Mouse (Mus musculus) right cerebral cortex, postnatal 4 days (tissue): ENCODE measurements around the gene Tlr5.

Experiments
- DNase-seq: peaks from one replicate; pipeline ENCODE4 v3.0.0-alpha.2; 2022

The Tlr5 gene

DNA sequence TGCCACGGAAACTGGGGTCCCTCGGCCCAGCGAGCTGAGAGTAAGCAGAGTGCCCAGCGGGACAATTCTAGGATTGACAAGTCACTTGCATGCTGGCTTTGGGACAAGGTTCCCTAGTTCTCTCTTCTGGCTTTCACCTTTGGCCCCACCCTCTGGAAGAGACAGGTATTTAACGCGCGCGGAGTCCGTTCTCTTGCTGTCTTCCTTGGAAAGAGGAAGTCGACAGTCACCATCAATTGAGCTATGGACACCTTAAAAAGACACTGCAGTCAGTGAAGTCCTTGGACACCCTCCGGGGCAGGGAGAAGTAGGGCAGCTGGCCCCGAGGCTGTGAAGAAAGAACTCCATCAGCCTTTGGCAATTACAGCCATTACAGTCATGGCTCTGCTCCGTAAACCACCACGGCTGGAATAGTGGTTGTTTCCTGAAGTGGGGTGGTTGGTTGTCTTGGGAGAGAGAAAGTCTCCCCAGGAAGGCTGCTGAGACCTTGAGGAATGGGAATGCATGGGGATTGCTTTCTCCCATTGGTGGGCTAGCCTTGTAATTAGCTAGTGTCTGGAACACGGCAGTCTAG lies 546 bp downstream of the Tlr5 start:
- no peak for DNase-seq

DNA sequence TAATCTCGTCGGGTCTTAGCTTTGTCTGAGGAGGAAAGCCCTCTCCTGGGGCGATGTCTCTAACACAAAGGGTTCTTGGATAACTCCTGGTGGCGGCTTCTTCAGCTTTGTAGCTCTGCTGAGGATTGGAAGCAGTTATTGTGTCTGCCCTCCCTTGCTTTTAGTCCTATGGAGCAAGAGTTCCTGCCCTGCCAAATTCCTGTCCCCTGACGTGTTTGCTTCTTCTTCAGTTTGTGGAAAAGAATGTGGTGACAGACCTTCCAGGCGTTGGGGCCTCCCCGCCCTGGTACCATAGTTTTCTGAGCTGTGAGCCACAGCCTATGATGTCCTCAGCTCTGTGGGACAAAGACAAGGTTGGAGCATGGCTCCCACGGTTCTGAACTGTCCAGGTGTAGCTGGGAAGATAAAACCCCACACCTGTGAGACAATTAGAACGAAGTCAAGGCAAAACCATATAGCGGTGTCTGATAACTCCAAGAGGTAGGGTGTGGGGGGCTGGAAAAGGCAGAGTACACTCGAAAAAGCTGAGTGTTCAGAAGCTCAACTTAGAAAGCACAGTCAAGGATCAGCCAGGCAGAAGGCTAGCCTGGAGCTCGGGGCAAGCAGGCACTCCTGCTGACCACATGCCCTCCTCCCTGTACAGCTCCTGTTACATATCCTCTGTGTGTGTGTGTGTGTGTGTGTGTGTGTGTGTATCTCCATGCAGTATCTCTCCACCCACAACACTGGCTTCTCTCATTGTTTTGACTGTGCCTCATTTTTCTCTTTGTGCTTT lies 1.8 kb downstream of the Tlr5 start:
- DNase-seq: no peak

GRCm38 (mm10) chr1:182957001-182957757 lies 2.6 kb downstream of the Tlr5 start:
- no peak for DNase-seq

DNA sequence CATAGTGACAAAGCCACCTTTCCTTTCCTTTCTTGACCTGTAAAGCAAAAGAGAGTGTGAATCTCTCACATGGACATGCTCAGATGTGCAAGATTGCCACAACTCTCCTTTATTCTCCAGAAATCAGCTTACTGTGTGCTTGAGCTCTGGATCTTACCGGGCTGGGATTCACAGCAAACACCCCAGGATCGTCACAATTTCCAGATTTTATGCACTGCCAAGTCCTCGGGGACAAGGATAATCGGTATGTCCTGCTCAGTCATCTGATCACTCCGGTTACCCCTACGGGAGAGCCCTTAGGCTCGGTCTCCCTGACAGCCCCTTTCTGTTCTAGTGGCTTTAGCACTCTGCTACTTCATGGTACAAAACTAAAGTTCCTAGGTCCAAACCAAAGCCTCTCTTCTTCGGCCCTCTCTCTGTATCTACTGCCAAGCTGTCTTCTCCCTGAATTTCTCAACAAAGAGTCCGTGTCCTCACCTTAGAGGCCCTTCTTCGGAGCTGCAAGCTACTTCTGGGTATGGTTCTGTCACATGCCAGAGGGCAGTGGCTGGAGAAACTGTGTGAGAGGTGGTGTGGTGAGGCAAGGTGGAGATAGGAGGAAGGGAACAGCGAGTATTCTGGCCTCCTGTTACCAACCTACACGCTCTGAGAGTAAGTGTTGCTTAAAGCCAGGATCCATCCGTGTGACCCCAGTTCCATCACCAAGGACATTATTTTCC lies 3.4 kb downstream of the Tlr5 start:
- no peak for DNase-seq

- DNase-seq: no peak
Observed at GRCm38 (mm10) chr1:182958824-182959223, 4.2 kb downstream of the Tlr5 start.

- peak; percentile 36 for DNase-seq
Observed at GRCm38 (mm10) chr1:182959251-182959691, 4.7 kb downstream of the Tlr5 start.

GRCm38 (mm10) chr1:182959811-182960455 lies 5.3 kb downstream of the Tlr5 start:
- DNase-seq: peak; percentile 91

GRCm38 (mm10) chr1:182961076-182961475 lies 6.5 kb downstream of the Tlr5 start:
- no peak for DNase-seq

GRCm38 (mm10) chr1:182963329-182963728 lies 8.7 kb downstream of the Tlr5 start:
- no peak for DNase-seq

GRCm38 (mm10) chr1:182964855-182965466 lies 10.4 kb downstream of the Tlr5 start:
- DNase-seq: no peak

- no peak for DNase-seq
Observed at GRCm38 (mm10) chr1:182968732-182969131, 14.1 kb downstream of the Tlr5 start.

- no peak for DNase-seq
Observed at GRCm38 (mm10) chr1:182972240-182972639, 17.7 kb downstream of the Tlr5 start.

DNA sequence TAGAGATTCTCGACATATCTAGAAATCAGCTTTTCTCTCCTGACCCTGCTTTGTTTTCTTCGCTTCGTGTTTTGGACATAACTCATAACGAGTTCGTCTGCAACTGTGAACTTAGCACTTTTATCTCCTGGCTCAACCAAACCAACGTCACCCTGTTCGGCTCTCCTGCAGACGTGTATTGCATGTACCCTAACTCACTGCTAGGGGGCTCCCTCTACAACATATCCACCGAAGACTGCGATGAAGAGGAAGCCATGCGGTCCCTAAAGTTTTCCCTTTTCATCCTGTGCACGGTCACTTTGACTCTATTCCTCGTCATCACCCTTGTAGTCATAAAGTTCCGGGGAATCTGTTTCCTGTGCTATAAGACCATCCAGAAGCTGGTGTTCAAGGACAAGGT lies 20.2 kb downstream of the Tlr5 start:
- no peak for DNase-seq

DNA sequence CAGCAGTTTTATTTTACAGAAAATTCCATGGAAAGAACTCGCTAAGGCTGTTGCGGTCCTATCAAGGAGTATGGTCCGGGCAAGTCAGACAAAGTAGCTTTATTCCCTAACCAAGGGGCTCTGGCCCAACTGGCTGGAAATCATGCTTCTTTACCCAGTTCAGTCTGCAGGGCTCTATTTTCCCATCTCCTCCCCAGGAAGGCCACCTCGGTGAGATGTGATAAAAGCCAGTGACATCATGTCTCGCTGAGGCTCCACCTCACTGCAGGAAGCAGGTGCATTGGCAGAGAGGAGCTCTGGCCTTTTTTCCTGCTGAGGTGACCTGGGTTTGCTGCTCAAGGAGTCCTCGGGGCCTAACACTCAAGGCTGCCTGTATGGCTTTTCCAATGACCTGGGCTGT lies 26.1 kb downstream of the Tlr5 start:
- DNase-seq: no peak

DNA sequence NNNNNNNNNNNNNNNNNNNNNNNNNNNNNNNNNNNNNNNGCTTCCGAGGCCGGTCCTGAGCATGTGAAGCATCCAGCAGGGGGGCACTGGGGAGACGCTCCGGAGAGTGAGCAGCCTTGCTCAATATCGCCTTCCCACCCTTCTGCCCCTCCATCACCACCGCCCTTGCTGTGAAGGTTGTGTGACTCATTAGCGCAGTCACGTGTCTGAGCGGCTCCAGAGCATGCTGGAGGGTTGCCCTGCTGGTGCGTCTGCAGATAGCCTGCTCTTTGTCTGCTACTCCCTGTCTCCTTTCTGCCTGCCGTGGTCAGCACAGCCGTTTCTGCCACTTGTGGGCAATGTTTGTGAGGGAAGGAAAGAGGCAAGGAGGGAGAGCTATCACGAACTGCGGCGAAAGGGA lies 28.4 kb downstream of the Tlr5 start:
- peak; percentile 93 for DNase-seq

DNA sequence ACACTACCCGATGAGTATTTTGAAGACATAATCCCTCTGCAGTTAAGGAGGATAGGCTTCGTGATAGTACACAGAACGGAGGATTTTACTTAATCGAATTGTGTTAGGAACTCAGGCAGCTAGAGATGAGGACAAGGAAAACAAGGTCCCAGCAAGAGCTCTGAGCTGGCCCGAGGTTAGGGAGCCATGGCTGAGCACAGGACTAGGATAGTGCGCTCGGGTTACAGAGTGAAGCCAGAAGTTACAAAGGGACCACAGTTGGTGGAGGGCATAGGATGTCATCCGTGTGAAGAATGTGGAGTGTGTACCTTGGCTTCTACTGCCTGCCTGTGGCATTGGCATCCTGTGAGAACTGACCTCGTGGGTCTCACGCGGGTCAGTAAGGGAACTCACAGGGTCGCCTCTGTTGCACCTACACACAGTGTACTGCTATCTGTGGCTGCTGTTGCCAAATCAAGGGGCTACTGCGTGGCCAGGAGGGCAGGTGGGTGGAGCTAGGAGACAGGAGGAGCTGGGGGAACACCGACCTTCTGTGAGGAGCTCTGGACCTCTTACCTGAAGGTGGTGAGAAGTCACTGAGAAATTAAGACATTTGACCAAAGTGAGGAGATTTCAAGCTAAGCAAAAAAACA lies 29.0 kb downstream of the Tlr5 start:
- DNase-seq: no peak

- no peak for DNase-seq
Observed at GRCm38 (mm10) chr1:182986243-182986642, 31.7 kb downstream of the Tlr5 start.

DNA sequence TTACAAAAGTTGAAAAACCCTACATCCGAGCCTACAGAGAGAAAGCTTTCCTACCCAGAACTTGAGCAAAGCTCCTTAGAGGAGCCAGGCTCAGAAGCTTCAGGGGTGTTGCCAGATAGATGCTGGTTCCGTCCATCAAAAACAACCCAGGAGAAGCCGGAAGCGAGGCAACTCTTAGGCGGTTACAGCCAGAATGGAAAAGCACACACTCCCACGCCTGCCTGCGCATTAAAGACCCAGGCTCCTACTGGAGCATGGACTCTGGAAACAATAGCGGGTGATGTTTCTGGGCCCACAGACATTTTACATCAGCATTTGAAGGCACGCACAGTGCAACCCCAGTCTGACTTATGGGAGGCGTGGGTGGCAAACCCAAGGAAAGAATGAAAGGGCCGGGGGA lies 32.2 kb downstream of the Tlr5 start:
- DNase-seq: no peak

DNA sequence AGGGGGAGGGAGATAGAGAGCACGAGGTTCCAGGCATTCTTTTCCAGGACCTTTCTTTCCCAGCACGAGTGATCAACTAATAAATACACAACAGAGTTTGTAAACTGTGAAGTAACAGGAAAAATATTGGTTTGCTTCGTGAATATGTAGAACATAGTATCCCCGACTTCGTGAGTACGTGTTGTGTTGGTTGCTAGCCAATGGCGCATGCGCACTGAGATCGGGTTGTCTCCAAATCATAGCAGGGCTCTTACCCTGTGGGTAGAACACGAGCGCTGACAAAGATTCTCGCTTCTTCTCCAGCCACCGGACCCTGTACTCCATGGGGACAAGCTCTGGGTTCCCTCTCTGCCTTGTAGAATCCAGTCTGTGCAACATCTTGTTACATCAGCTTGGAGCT lies 33.2 kb downstream of the Tlr5 start:
- DNase-seq: no peak

GRCm38 (mm10) chr1:182988646-182989045 lies 34.1 kb downstream of the Tlr5 start:
- no peak for DNase-seq

- no peak for DNase-seq
Observed at GRCm38 (mm10) chr1:182990092-182990762, 35.6 kb downstream of the Tlr5 start.
